Mouse (Mus musculus): ENCODE data around the gene Tcf15.

The Tcf15 gene

DNA sequence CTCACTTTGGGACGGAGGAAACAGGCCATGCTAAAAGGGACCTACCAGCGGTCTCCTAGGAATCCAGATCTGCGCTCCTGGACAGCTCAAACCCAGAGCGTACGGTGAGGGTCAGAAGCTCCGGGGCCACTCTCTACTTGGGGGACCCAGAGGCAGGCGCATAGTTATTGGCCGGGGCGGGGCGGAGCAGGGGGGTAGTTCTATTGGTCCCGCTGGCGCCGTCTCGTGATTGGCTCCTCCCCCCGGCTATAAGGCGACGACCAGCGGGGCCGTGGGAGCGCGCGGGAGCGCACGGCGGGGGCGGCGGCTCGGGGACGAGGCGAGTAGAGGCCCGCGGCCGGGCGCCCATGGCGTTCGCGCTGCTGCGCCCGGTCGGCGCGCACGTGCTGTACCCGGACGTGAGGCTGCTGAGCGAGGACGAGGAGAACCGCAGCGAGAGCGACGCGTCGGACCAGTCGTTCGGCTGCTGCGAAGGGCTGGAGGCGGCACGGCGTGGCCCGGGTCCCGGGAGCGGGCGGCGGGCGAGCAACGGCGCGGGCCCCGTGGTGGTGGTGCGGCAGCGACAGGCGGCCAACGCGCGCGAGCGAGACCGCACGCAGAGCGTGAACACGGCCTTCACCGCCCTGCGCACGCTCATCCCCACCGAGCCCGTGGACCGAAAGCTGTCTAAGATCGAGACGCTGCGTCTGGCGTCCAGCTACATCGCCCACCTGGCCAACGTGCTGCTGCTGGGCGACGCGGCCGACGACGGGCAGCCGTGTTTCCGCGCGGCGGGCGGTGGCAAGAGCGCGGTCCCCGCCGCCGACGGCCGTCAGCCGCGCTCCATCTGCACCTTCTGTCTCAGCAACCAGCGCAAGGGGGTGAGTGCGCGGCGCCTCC, at the start of gene Tcf15:
Gene Tcf15, plus strand, starts transcription at position 283 of the 879 bp plus-strand sequence.
- no peak for DNase-seq

- DNase-seq, result no peak
These were observed 48.4 kb upstream of the Tcf15 start for GRCm38 (mm10) chr2:152094856-152095545.

- no peak for DNase-seq
These were observed 46.4 kb upstream of the Tcf15 start for GRCm38 (mm10) chr2:152096922-152097321.

- DNase-seq, result no peak
These were observed 45.4 kb upstream of the Tcf15 start for GRCm38 (mm10) chr2:152097916-152098315.

- DNase-seq, result no peak
These were observed 43.8 kb upstream of the Tcf15 start for GRCm38 (mm10) chr2:152099538-152099937.

GRCm38 (mm10) chr2:152101761-152102160, 41.6 kb upstream of the Tcf15 start:
- no peak for DNase-seq

DNA sequence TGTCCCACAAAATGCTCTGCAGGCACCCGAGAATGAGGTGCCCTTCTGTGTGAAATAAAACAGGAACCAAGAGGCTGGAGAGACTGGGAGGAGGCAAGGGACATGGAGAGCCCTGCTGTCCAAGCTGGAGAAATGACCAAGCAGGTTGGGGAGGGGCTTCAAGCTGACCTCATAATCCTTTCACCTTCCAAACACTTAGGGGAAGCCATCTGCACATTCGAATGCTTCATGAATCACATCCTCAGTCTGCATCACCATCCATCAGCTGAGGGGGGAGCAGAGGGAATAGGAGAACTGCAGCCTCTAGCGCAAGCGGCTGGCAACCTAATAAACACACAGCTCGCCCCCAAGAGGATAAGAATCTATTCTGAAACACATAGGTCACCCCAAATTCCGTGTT, 41.0 kb upstream of the Tcf15 start:
- DNase-seq, result no peak

GRCm38 (mm10) chr2:152104711-152105317, 38.5 kb upstream of the Tcf15 start:
- DNase-seq, result no peak

GRCm38 (mm10) chr2:152105318-152106224, 37.8 kb upstream of the Tcf15 start, which contains the start of gene Srxn1:
Gene Srxn1 (plus strand): TSS chr2:152105516.
- peak; percentile 94 for DNase-seq

- no peak for DNase-seq
These were observed 37.2 kb upstream of the Tcf15 start for GRCm38 (mm10) chr2:152106225-152106595.

DNA sequence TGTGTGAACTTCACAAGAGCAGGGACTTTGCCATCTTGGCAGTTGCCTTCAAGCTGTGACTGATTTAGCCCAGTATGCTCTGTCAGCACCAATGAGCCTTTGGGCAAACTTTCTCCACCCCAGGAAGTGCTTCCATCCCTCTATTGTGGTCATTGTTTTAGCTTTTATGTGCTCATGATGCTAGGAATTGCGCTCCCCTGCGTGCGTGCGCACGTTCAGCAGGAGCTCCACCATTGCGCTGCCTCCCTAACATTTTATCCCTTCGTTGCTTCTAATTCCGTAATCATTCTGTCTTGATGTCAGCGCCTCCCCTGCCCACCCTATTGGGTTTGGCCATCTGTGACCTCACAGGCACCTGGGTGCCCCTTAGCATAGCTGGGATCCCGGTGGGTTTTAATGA, 36.8 kb upstream of the Tcf15 start:
- no peak for DNase-seq

DNA sequence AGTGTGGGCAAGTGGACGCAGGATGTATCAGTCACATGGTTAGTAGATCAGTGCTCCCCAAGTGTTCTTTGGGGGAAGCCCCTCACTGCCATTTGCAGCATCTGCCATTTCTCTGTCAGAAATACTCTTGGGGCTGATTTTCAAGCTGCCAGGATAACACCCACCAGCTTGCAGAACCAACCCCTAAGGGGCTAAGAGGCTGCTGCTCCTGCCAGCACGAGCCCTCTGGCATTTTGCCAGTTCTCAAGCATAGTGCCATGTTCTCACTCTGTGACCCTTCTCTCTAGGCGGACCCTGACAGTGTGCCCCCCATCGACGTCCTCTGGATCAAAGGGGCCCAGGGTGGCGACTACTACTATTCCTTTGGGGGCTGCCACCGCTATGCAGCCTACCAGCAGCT, 34.7 kb upstream of the Tcf15 start:
- no peak for DNase-seq

- DNase-seq, result no peak
These were observed 34.0 kb upstream of the Tcf15 start for GRCm38 (mm10) chr2:152109386-152109785.

GRCm38 (mm10) chr2:152111311-152111710, 32.0 kb upstream of the Tcf15 start:
- no peak for DNase-seq

DNA sequence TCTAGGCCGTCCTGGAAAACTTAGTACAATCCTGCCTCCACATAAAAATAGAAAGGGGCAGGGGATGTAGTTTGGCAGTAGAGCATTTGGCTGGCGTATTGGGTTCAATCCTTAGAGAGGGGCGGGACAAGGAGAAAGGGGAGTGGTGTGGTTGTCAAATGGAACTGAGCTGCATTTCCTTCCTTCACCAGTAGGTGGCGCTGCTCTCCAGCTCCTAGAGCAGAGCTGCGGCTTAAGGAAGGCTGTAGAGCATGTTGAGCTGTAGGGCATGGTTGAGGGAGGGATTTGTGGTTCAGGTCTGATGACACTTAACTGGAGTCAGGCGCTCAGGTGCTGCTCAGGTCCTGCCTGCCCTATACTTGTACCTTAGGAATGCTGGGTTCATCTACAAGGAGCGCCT, 31.4 kb upstream of the Tcf15 start:
- DNase-seq, result peak; percentile 85

- DNase-seq, result no peak
These were observed 30.9 kb upstream of the Tcf15 start for GRCm38 (mm10) chr2:152112490-152112889.

GRCm38 (mm10) chr2:152112970-152113369, 30.4 kb upstream of the Tcf15 start:
- no peak for DNase-seq

- DNase-seq, result no peak
These were observed 29.0 kb upstream of the Tcf15 start for GRCm38 (mm10) chr2:152114057-152114975.

GRCm38 (mm10) chr2:152117694-152118093, 25.7 kb upstream of the Tcf15 start:
- DNase-seq, result no peak

GRCm38 (mm10) chr2:152119228-152119865, 24.0 kb upstream of the Tcf15 start:
- DNase-seq, result no peak

- DNase-seq, result no peak
These were observed 20.5 kb upstream of the Tcf15 start for GRCm38 (mm10) chr2:152122896-152123295.
